Mouse (Mus musculus): ENCODE measurements around the gene Xylt1. TPM values are rescaled to one million over a fixed set of nuclear protein-coding genes. Genes with fewer than 3 reads are reported as not detected.

The Xylt1 gene
- polyA plus RNA-seq, 1 experiment = not detected

DNA sequence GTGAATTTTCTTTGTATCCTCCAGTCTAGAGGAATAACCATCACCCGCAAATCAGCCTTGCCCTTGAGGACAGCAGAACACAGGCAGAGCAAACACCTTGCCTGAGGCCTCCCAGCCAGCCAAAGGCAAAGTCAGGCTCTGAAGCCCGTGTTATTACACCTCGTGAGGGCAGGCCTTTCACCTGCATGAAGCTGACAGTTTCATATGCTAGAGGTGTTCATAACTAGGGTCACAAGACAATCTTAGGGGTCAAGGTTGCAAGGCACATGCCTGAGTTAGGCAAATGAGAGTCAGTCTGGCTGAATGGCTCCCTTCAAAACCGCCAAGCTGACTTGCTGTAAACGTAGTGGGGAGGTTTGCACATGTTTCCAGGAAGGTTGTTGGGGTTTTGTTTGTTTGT is 186.5 kb downstream of the Xylt1 start:
- TF ChIP-seq GATA1 (IDR thresholded peaks at IDR 0.05; ENCODE audit: low read length) = no peak

GRCm38 (mm10) chr7:117567653-117568340 is 187.0 kb downstream of the Xylt1 start:
- TF ChIP-seq GATA1 (IDR thresholded peaks at IDR 0.05; ENCODE audit: low read length) = no peak

GRCm38 (mm10) chr7:117571131-117571530 is 190.4 kb downstream of the Xylt1 start:
- TF ChIP-seq GATA1 (IDR thresholded peaks at IDR 0.05; ENCODE audit: low read length) = no peak

DNA sequence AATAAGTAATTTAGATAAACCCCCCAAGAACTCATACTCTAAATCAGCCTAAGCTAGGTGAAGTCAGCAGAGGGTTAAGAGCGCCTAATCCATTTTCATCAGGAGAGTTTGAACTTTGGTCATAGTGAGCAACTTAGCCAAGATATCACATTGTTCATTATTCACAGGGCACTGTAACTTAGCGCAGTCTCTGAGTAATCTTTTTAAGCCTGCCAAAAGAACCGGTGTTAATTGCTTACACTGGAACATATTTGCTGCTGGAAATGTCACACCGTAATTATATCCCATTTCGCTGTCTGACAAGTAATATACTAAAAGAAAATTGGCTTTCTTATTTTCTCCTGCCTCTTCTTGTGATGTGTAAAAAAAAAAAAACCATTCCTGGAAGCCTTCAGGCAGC is 190.9 kb downstream of the Xylt1 start:
- TF ChIP-seq GATA1 (IDR thresholded peaks at IDR 0.05; ENCODE audit: low read length) = no peak

DNA sequence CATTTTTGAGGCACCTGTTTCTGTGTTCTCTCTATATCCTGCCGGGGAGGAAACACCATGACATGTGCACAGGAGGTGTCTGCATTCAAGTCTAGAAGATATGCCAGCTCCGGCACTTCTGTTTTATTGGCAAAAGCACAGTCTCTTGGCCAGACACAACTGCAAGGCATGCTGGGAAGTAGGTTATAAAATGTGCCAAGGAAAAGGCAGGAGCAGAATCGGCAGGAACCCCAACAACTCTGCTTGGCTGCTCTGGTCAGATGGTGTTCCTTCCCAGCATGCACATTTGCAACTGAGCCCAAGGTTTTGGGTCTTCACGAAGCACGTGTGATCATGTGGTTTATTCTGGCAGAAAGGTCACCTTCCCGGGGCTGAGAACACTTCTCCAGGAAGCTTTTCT is 192.4 kb downstream of the Xylt1 start:
- TF ChIP-seq GATA1 (IDR thresholded peaks at IDR 0.05; ENCODE audit: low read length) = no peak

DNA sequence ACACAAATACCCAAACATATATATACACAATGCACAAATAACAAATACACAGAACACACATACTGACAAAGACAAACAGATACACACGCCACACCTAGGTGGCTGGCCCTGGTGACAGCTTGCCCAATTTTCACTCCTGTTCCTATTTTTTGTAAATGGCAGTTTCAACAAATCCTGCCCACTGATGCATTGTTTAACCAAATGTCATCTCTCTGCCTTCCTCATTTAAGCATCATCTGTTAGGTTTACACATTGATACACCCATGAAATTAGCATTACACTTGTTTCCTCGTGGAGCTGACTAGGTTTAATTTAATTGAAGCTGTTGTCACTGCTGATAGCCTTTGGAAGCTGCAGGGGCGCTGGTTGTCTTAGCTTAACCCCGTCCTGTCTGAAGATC is 194.6 kb downstream of the Xylt1 start:
- no peak for TF ChIP-seq GATA1 (IDR thresholded peaks at IDR 0.05; ENCODE audit: low read length)

GRCm38 (mm10) chr7:117577035-117577434 is 196.3 kb downstream of the Xylt1 start:
- no peak for TF ChIP-seq GATA1 (IDR thresholded peaks at IDR 0.05; ENCODE audit: low read length)

DNA sequence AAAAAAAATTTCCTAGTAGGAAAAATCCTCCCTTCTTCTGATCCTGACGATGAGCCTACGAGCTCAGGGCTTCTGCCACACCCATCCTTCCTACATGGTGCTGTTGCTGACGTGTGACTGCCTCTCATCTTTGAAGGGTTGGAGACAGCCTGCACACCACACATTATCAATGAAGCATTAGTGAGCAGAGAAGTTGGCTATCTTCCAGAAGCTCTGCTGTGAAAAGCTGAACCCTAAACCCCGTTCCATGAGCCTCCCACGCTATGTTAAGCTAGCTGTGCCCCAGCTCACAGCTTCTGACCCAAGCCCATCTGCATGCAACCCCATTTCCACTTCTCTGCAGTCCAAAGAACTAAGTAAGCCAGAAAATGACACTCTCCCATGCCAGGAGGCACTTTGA is 204.4 kb downstream of the Xylt1 start:
- no peak for TF ChIP-seq GATA1 (IDR thresholded peaks at IDR 0.05; ENCODE audit: low read length)

DNA sequence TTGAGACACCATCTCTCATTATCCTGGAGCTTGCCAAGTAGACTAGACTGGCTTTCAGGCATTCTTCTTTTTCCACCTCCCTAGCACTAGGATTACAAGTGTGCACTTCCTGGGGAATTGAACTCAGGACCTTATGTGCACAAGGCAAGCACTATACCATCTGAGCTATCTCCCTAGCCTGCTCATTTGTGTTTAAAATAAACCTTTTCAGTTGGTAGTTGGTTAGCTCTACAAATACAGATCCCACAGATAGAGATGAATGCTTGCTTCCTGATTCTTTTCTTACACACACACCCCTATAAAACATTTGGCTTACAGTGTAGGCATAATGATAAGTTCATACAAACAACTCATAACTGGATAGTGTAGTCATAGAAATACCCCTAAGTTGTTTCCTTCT is 206.0 kb downstream of the Xylt1 start:
- no peak for TF ChIP-seq GATA1 (IDR thresholded peaks at IDR 0.05; ENCODE audit: low read length)

DNA sequence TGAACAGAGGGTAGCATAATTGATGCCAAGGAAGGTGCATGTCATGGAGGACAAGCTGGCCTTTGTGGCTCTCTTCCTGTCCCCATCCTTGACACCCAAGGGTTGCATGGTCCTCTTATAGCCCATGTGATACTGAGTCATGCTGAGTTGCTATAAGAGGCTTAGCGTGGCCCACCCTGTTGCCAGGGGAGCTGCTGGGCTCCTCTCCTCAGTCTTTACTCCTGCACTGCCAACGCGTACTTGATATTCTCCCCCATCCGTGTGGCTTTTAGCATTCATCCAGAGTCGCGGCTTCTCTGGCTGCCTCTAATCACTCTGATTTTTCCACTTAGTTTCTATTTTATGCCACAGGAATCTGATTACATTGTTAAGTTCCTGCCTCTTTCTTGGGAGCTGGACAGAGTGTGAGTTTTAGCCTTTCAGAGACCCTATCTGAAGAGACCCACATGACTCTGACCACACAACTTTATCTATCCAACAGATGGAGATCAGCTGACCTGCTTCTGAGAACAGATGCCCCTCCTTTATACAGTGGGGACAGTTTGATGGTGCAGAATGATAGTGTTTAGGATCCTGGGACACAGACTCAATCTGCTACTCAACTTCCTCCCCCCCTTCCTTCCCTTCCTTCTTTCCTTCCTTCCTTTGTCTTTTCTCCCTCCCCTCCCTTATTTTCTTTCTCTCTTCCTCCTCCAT is 206.6 kb downstream of the Xylt1 start:
- TF ChIP-seq GATA1 (IDR thresholded peaks at IDR 0.05; ENCODE audit: low read length) = no peak

- no peak for TF ChIP-seq GATA1 (IDR thresholded peaks at IDR 0.05; ENCODE audit: low read length)
Observed at GRCm38 (mm10) chr7:117588426-117588825, 207.6 kb downstream of the Xylt1 start.

DNA sequence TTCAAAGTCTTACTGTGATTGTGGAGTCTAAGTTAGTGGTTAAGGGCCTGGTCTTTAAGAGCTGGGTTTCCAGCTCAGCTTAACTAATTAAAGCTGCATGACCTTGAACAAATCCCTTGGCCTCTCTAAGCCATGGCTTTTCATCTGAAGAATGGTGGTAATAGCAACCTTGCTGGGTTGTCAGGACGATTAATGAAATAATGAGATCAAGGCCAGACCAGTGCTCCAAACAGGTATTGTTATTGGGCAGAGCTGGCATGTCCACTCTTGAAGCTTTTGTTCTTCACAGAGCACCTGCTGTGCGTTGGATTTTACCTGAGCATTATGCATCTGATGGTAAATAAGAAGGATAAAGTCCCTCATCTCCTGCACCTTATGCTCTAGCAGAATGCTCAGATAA is 208.6 kb downstream of the Xylt1 start:
- TF ChIP-seq GATA1 (IDR thresholded peaks at IDR 0.05; ENCODE audit: low read length) = no peak

DNA sequence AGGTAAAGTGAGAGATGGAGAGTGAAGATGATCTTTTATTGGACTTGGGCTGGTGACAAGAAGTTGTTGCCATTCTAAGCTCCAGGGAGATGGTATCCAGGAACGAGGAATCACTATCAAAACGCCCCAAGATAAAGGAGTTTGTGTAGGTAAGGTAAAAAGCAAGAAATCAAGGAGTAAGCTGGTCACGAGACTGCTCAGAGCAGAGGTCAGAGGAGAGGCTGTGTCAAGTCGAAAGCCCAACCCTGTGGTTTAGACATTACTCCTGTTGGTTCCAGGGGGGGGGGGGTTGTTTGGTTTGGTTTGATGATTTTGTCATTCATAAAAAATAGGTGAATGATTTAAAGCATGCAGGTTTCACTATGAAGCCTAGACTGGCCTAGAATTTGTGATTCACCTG is 209.0 kb downstream of the Xylt1 start:
- no peak for TF ChIP-seq GATA1 (IDR thresholded peaks at IDR 0.05; ENCODE audit: low read length)

DNA sequence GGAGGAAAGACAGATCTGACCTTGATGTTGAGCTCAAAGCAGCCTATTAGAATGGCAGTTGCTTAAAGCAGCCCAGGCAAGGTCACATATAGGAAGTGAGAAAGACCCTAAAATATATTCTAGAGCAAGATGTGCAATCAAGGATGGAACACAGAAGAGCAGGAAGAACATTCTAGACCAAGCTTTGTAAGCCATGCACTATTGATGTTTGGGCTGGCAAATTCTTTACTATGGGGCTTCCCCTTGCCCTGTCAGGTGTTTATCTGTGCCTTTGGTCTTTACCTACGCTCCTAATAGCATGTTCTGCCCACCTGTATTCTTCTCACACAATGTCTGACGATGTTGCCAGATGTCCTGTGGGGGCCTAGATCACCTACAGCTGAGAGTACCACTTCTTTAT is 213.4 kb downstream of the Xylt1 start:
- TF ChIP-seq GATA1 (IDR thresholded peaks at IDR 0.05; ENCODE audit: low read length) = no peak

- no peak for TF ChIP-seq GATA1 (IDR thresholded peaks at IDR 0.05; ENCODE audit: low read length)
Observed at GRCm38 (mm10) chr7:117595029-117595695, 214.4 kb downstream of the Xylt1 start.

GRCm38 (mm10) chr7:117600443-117600842 is 219.7 kb downstream of the Xylt1 start:
- TF ChIP-seq GATA1 (IDR thresholded peaks at IDR 0.05; ENCODE audit: low read length) = no peak

DNA sequence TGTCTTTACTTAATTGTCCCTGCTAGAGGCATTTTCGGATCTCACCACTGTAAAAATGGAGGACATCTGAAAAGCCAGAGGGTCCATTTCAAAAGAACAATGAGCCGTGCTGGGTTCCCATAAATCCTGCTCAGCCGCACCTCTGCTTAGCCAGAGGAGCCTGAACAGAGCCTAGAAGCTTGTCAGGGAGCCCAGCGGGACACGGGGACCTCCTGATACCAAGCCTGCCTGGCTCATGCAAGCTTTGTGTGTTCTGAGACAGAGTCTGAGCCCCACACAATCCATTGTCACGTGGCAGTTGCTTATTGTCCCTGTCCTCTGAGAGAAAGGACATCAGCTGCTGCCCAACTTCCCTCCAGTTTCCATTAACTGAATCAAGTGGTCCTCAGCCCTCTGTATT is 229.7 kb downstream of the Xylt1 start:
- TF ChIP-seq GATA1 (IDR thresholded peaks at IDR 0.05; ENCODE audit: low read length) = no peak
